Mouse (Mus musculus): ENCODE results near the gene Slc6a6. TPM values are rescaled to one million over a fixed set of nuclear protein-coding genes. Genes with fewer than 3 reads are reported as not detected.

Gene Slc6a6
- polyA plus RNA-seq, 1 experiment from 2014 or later, result 82.8 TPM

- WGBS, result 79% methylated on average over 12 of the region's 12 CpGs
Measured at GRCm38 (mm10) chr6:91754845-91755244, 71.0 kb downstream of the Slc6a6 start.

GRCm38 (mm10) chr6:91762051-91762742, 78.3 kb downstream of the Slc6a6 start:
- no peak overlapping the region for H3K27ac ChIP-seq (replicated peaks)
- no peak overlapping the region for H3K4me3 ChIP-seq
- peaks cover 23% of the 10 kb centered on the region for H3K36me3 ChIP-seq
- no peak overlapping the region for H3K4me2 ChIP-seq (replicated peaks)
- 85% methylated on average over 9 of the region's 9 CpGs for WGBS
- H3K27me3 ChIP-seq, result no peaks in the 10 kb centered on the region
- no peaks in the 10 kb centered on the region for H3K9me3 ChIP-seq
- H3K9ac ChIP-seq (replicated peaks), result no peak overlapping the region
- no peak for ATAC-seq (ENCODE audit: low FRiP score, low read depth)
- no peaks in the 10 kb centered on the region for H3K4me1 ChIP-seq

More at GRCm38 (mm10) chr6:91754845-91755244, 71.0 kb downstream of the Slc6a6 start:
- Histone ChIP-seq H3K27ac (replicated peaks) (no peak overlapping the region), H3K4me3 (no peak overlapping the region), H3K9ac (replicated peaks) (0 out of 2 replicates have a peak overlapping the region, but pooled peaks have one; percentile 17), H3K4me2 (replicated peaks) (no peak overlapping the region), H3K36me3 (peaks cover 78% of the 10 kb centered on the region), H3K27me3 (no peaks in the 10 kb centered on the region), H3K4me1 (no peaks in the 10 kb centered on the region), H3K9me3 (no peaks in the 10 kb centered on the region)
- no peak for ATAC-seq (ENCODE audit: low FRiP score, low read depth)

GRCm38 (mm10) chr6:91767550-91767949, 83.7 kb downstream of the Slc6a6 start:
- WGBS, result 88% methylated on average over 8 of the region's 8 CpGs
- Histone ChIP-seq H3K27ac (replicated peaks) (no peak overlapping the region), H3K9me3 (peaks cover 5% of the 10 kb centered on the region; the same call in 1 of the 2 replicates), H3K27me3 (no peaks in the 10 kb centered on the region), H3K36me3 (no peaks in the 10 kb centered on the region), H3K4me3 (no peak overlapping the region), H3K9ac (replicated peaks) (no peak overlapping the region), H3K4me1 (no peaks in the 10 kb centered on the region), H3K4me2 (replicated peaks) (no peak overlapping the region)
- ATAC-seq (ENCODE audit: low FRiP score, low read depth), result no peak

GRCm38 (mm10) chr6:91773951-91774350, 90.1 kb downstream of the Slc6a6 start:
- Histone ChIP-seq H3K36me3 (no peaks in the 10 kb centered on the region), H3K4me2 (replicated peaks) (no peak overlapping the region), H3K27ac (replicated peaks) (no peak overlapping the region), H3K27me3 (peaks cover 4% of the 10 kb centered on the region; the same call in 1 of the 2 replicates), H3K9me3 (peaks cover 5% of the 10 kb centered on the region; the same call in 1 of the 2 replicates), H3K9ac (replicated peaks) (no peak overlapping the region), H3K4me3 (no peak overlapping the region), H3K4me1 (no peaks in the 10 kb centered on the region)
- no peak for ATAC-seq (ENCODE audit: low FRiP score, low read depth)
- WGBS, result 86% methylated on average over 5 of the region's 5 CpGs

- H3K36me3 ChIP-seq, result no peaks in the 10 kb centered on the region
- peak; percentile 83 for ATAC-seq (ENCODE audit: low FRiP score, low read depth)
- 17% methylated on average over 9 of the region's 9 CpGs for WGBS
- no peak overlapping the region for H3K4me3 ChIP-seq
- peaks cover 4% of the 10 kb centered on the region; the same call in 1 of the 2 replicates for H3K27me3 ChIP-seq
- H3K4me2 ChIP-seq (replicated peaks), result no peak overlapping the region
- no peaks in the 10 kb centered on the region for H3K9me3 ChIP-seq
- H3K9ac ChIP-seq (replicated peaks), result no peak overlapping the region; the same call in 1 of the 2 replicates
- H3K4me1 ChIP-seq, result no peaks in the 10 kb centered on the region
- H3K27ac ChIP-seq (replicated peaks), result no peak overlapping the region
Measured at GRCm38 (mm10) chr6:91776543-91776942, 92.7 kb downstream of the Slc6a6 start.

- no peaks in the 10 kb centered on the region for H3K36me3 ChIP-seq
- H3K9ac ChIP-seq (replicated peaks), result no peak overlapping the region
- WGBS, result 73% methylated on average over 8 of the region's 9 CpGs
- peaks cover 4% of the 10 kb centered on the region; the same call in 1 of the 2 replicates for H3K27me3 ChIP-seq
- H3K4me1 ChIP-seq, result no peaks in the 10 kb centered on the region
- no peak overlapping the region for H3K27ac ChIP-seq (replicated peaks)
- H3K4me3 ChIP-seq, result no peak overlapping the region
- no peak for ATAC-seq (ENCODE audit: low FRiP score, low read depth)
- H3K9me3 ChIP-seq, result no peaks in the 10 kb centered on the region
- H3K4me2 ChIP-seq (replicated peaks), result no peak overlapping the region
Measured at GRCm38 (mm10) chr6:91779206-91779605, 95.4 kb downstream of the Slc6a6 start.

GRCm38 (mm10) chr6:91785018-91785417, 101.2 kb downstream of the Slc6a6 start:
- Histone ChIP-seq H3K4me3 (no peak overlapping the region), H3K36me3 (no peaks in the 10 kb centered on the region), H3K27me3 (no peaks in the 10 kb centered on the region), H3K9me3 (no peaks in the 10 kb centered on the region), H3K27ac (replicated peaks) (no peak overlapping the region), H3K9ac (replicated peaks) (no peak overlapping the region), H3K4me2 (replicated peaks) (no peak overlapping the region), H3K4me1 (no peaks in the 10 kb centered on the region)
- 93% methylated on average over 3 of the region's 3 CpGs for WGBS
- no peak for ATAC-seq (ENCODE audit: low FRiP score, low read depth)

- H3K27me3 ChIP-seq, result no peaks in the 10 kb centered on the region
- H3K4me1 ChIP-seq, result no peaks in the 10 kb centered on the region
- no peak overlapping the region for H3K27ac ChIP-seq (replicated peaks)
- no peaks in the 10 kb centered on the region for H3K9me3 ChIP-seq
- H3K36me3 ChIP-seq, result no peaks in the 10 kb centered on the region
- no peak overlapping the region for H3K4me3 ChIP-seq
- no peak overlapping the region for H3K9ac ChIP-seq (replicated peaks)
- no peak for ATAC-seq (ENCODE audit: low FRiP score, low read depth)
- H3K4me2 ChIP-seq (replicated peaks), result no peak overlapping the region
- WGBS, result 86% methylated on average over 9 of the region's 9 CpGs
Measured at GRCm38 (mm10) chr6:91788311-91788798, 104.5 kb downstream of the Slc6a6 start.

GRCm38 (mm10) chr6:91795640-91796039, 111.8 kb downstream of the Slc6a6 start:
- Histone ChIP-seq H3K9me3 (no peaks in the 10 kb centered on the region), H3K4me2 (replicated peaks) (no peak overlapping the region), H3K27ac (replicated peaks) (no peak overlapping the region), H3K4me3 (no peak overlapping the region), H3K36me3 (no peaks in the 10 kb centered on the region), H3K9ac (replicated peaks) (no peak overlapping the region), H3K4me1 (no peaks in the 10 kb centered on the region; the same call in 1 of the 2 replicates), H3K27me3 (no peaks in the 10 kb centered on the region)
- WGBS, result 65% methylated on average over 3 of the region's 3 CpGs
- no peak for ATAC-seq (ENCODE audit: low FRiP score, low read depth)

GRCm38 (mm10) chr6:91796064-91796463, 112.2 kb downstream of the Slc6a6 start:
- ATAC-seq (ENCODE audit: low FRiP score, low read depth), result no peak
- no peak overlapping the region for H3K4me2 ChIP-seq (replicated peaks)
- no peaks in the 10 kb centered on the region for H3K27me3 ChIP-seq
- no peaks in the 10 kb centered on the region for H3K9me3 ChIP-seq
- no peak overlapping the region for H3K9ac ChIP-seq (replicated peaks)
- no peak overlapping the region for H3K27ac ChIP-seq (replicated peaks)
- WGBS, result 66% methylated on average over 9 of the region's 9 CpGs
- H3K4me1 ChIP-seq, result no peaks in the 10 kb centered on the region; the same call in 1 of the 2 replicates
- H3K4me3 ChIP-seq, result no peak overlapping the region
- no peaks in the 10 kb centered on the region for H3K36me3 ChIP-seq

GRCm38 (mm10) chr6:91796736-91797135, 112.9 kb downstream of the Slc6a6 start:
- Histone ChIP-seq H3K4me1 (no peaks in the 10 kb centered on the region; the same call in 1 of the 2 replicates), H3K9me3 (no peaks in the 10 kb centered on the region), H3K27ac (replicated peaks) (no peak overlapping the region), H3K4me2 (replicated peaks) (no peak overlapping the region), H3K27me3 (no peaks in the 10 kb centered on the region), H3K4me3 (no peak overlapping the region), H3K36me3 (no peaks in the 10 kb centered on the region), H3K9ac (replicated peaks) (no peak overlapping the region)
- ATAC-seq (ENCODE audit: low FRiP score, low read depth), result no peak
- 83% methylated on average over 4 of the region's 4 CpGs for WGBS

- WGBS, result 79% methylated on average over 12 of the region's 12 CpGs
- H3K4me1 ChIP-seq, result no peaks in the 10 kb centered on the region; the same call in 1 of the 2 replicates
- no peak overlapping the region for H3K9ac ChIP-seq (replicated peaks)
- no peaks in the 10 kb centered on the region for H3K9me3 ChIP-seq
- no peaks in the 10 kb centered on the region for H3K36me3 ChIP-seq
- no peak overlapping the region for H3K4me2 ChIP-seq (replicated peaks)
- H3K27me3 ChIP-seq, result no peaks in the 10 kb centered on the region
- ATAC-seq (ENCODE audit: low FRiP score, low read depth), result no peak
- no peak overlapping the region for H3K27ac ChIP-seq (replicated peaks)
- no peak overlapping the region for H3K4me3 ChIP-seq
Measured at GRCm38 (mm10) chr6:91798496-91798895, 114.6 kb downstream of the Slc6a6 start.

Measured in midbrain, embryonic 12.5 days (tissue).